Mouse (Mus musculus): ENCODE results near the gene Oprd1.

Gene Oprd1

GRCm38 (mm10) chr4:132133920-132134319, 10.4 kb downstream of the Oprd1 start:
- no peak for DNase-seq (ENCODE audit: low spot score)

- DNase-seq (ENCODE audit: low spot score): no peak
These were observed 10.9 kb downstream of the Oprd1 start for GRCm38 (mm10) chr4:132133381-132133780.

- DNase-seq (ENCODE audit: low spot score): no peak
These were observed 12.0 kb downstream of the Oprd1 start for GRCm38 (mm10) chr4:132132297-132132696.

GRCm38 (mm10) chr4:132131790-132132189, 12.5 kb downstream of the Oprd1 start:
- no peak for DNase-seq (ENCODE audit: low spot score)

- no peak for DNase-seq (ENCODE audit: low spot score)
These were observed 13.2 kb downstream of the Oprd1 start for GRCm38 (mm10) chr4:132131116-132131515.

- DNase-seq (ENCODE audit: low spot score): no peak
These were observed 13.6 kb downstream of the Oprd1 start for GRCm38 (mm10) chr4:132130645-132131044.

- DNase-seq (ENCODE audit: low spot score): no peak
These were observed 14.2 kb downstream of the Oprd1 start for GRCm38 (mm10) chr4:132130134-132130533.

GRCm38 (mm10) chr4:132128997-132129636, 15.2 kb downstream of the Oprd1 start:
- no peak for DNase-seq (ENCODE audit: low spot score)

- no peak for DNase-seq (ENCODE audit: low spot score)
These were observed 17.2 kb downstream of the Oprd1 start for GRCm38 (mm10) chr4:132127091-132127490.

- DNase-seq (ENCODE audit: low spot score): no peak
These were observed 21.1 kb downstream of the Oprd1 start for GRCm38 (mm10) chr4:132123166-132123565.

- DNase-seq (ENCODE audit: low spot score): no peak
These were observed 22.6 kb downstream of the Oprd1 start for GRCm38 (mm10) chr4:132121674-132122073.

- DNase-seq (ENCODE audit: low spot score): no peak
These were observed 24.7 kb downstream of the Oprd1 start for GRCm38 (mm10) chr4:132119566-132119965.

GRCm38 (mm10) chr4:132116315-132116714, 28.0 kb downstream of the Oprd1 start:
- DNase-seq (ENCODE audit: low spot score): no peak

- DNase-seq (ENCODE audit: low spot score): no peak
These were observed 30.7 kb downstream of the Oprd1 start for GRCm38 (mm10) chr4:132113411-132114095.

- no peak for DNase-seq (ENCODE audit: low spot score)
These were observed 33.1 kb downstream of the Oprd1 start for GRCm38 (mm10) chr4:132111227-132111626.

GRCm38 (mm10) chr4:132108221-132108620, 36.1 kb downstream of the Oprd1 start:
- no peak for DNase-seq (ENCODE audit: low spot score)

GRCm38 (mm10) chr4:132101152-132101551, 43.1 kb downstream of the Oprd1 start:
- DNase-seq (ENCODE audit: low spot score): no peak

- no peak for DNase-seq (ENCODE audit: low spot score)
These were observed 44.7 kb downstream of the Oprd1 start for GRCm38 (mm10) chr4:132099548-132099947.

- no peak for DNase-seq (ENCODE audit: low spot score)
These were observed 49.2 kb downstream of the Oprd1 start for GRCm38 (mm10) chr4:132095043-132095442.

- DNase-seq (ENCODE audit: low spot score): no peak
These were observed 50.4 kb downstream of the Oprd1 start for GRCm38 (mm10) chr4:132093928-132094327.

GRCm38 (mm10) chr4:132093136-132093535, 51.1 kb downstream of the Oprd1 start:
- DNase-seq (ENCODE audit: low spot score): no peak

- peak; percentile 40 for DNase-seq (ENCODE audit: low spot score)
These were observed 55.4 kb downstream of the Oprd1 start for GRCm38 (mm10) chr4:132088921-132089320.

- no peak for DNase-seq (ENCODE audit: low spot score)
These were observed 59.2 kb downstream of the Oprd1 start for GRCm38 (mm10) chr4:132085114-132085513.

- DNase-seq (ENCODE audit: low spot score): no peak
These were observed 63.7 kb downstream of the Oprd1 start for GRCm38 (mm10) chr4:132080492-132080983.
